Mouse (Mus musculus): Measurements from ENCODE around the gene Gucy2g. TPM values are rescaled to one million over a fixed set of nuclear protein-coding genes. Genes with fewer than 3 reads are reported as not detected.
"Not testable (repeated sequence)": the region's sequence is repeated elsewhere in the genome, so short reads cannot be mapped to it uniquely, and the experiment has no call there.

The Gucy2g gene
- polyA plus RNA-seq, 1 experiment from 2014 or later, result 0.04 TPM

GRCm38 (mm10) chr19:55184442-55184841, 56.6 kb downstream of the Gucy2g start:
- H3K4me2 ChIP-seq (ENCODE audit: low read depth, low read length), result no peak overlapping the region
- H3K27me3 ChIP-seq (replicated peaks; ENCODE audit: control insufficient read depth, insufficient read depth, low read length), result no peaks in the 10 kb centered on the region
- no peak overlapping the region for H3K4me3 ChIP-seq (ENCODE audit: low read length)
- no peaks in the 10 kb centered on the region for H3K9me3 ChIP-seq (ENCODE audit: control insufficient read depth, low read length)
- 0 out of 2 replicates have a peak, but pooled peaks cover 2% of the 10 kb centered on the region for H3K4me1 ChIP-seq (ENCODE audit: control insufficient read depth, insufficient read depth, low read length)
- no peak overlapping the region for H3K9ac ChIP-seq (ENCODE audit: low read depth, low read length)
- no peaks in the 10 kb centered on the region for H3K36me3 ChIP-seq (ENCODE audit: control insufficient read depth, insufficient read depth, low read length)
- H3K27ac ChIP-seq (ENCODE audit: low read length), result no peak overlapping the region
- 65% methylated on average over 7 of the region's 7 CpGs for WGBS
- ATAC-seq, result no peak

DNA sequence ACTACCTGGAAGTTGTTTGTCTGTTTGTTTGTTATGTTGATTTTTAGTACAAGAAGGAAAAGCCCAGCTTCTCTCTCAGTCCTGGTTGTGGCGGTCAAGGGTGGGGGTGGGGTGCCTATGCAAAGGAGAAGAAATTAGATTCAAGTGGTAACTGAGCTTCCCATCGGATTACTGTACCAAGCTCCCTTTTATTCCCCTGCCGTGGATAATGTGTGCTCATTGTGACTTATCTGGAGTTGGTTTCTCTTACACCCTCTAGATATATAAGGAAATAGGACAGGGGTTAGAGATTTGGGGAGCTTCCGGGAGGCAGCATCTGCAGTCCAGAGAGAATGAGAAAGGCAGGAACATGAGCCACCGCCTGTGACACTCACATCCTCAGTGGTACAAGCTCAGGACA, 60.6 kb downstream of the Gucy2g start, which contains the start of gene Tectb:
Gene Tectb (plus strand): TSS at position 301 of the 400 bp plus-strand sequence.
- H3K4me2 ChIP-seq (ENCODE audit: low read depth, low read length), result no peak within 1 kb of the TSS
- H3K36me3 ChIP-seq (ENCODE audit: control insufficient read depth, insufficient read depth, low read length), result no peaks in the 10 kb centered on the region
- WGBS, result 82% methylated on average over 5 of the region's 5 CpGs
- H3K4me3 ChIP-seq (ENCODE audit: low read length), result no peak within 1 kb of the TSS
- H3K9me3 ChIP-seq (ENCODE audit: control insufficient read depth, low read length), result no peaks in the 10 kb centered on the region
- ATAC-seq, result no peak
- 0 out of 2 replicates have a peak, but pooled peaks cover 2% of the 10 kb centered on the region for H3K4me1 ChIP-seq (ENCODE audit: control insufficient read depth, insufficient read depth, low read length)
- H3K27ac ChIP-seq (ENCODE audit: low read length), result no peak within 1 kb of the TSS
- H3K27me3 ChIP-seq (replicated peaks; ENCODE audit: control insufficient read depth, insufficient read depth, low read length), result no peaks in the 10 kb centered on the region
- H3K9ac ChIP-seq (ENCODE audit: low read depth, low read length), result no peak within 1 kb of the TSS

DNA sequence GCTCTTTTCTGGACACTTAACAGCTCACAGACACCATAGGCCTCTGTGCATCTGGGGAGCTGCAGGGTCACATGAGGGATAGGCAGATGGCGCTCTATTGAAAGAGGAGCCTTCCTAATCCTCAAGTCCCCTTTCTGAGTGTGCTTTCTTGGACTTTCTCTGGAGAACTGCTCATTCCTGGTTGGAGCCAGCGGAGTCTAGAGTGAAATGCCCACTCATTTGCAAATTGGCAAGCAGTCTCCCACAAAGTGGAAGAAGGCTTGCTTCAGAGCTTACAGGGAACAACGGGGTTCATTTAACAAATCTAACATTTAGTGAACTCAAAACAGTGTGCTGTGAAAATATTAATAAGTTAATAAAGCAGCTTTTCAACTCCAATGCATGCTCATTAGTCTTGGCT, 63.9 kb downstream of the Gucy2g start:
- Histone ChIP-seq H3K4me3 (ENCODE audit: low read length) (no peak overlapping the region), H3K27me3 (replicated peaks; ENCODE audit: control insufficient read depth, insufficient read depth, low read length) (no peaks in the 10 kb centered on the region), H3K9ac (ENCODE audit: low read depth, low read length) (no peak overlapping the region), H3K4me2 (ENCODE audit: low read depth, low read length) (no peak overlapping the region), H3K9me3 (ENCODE audit: control insufficient read depth, low read length) (no peaks in the 10 kb centered on the region), H3K36me3 (ENCODE audit: control insufficient read depth, insufficient read depth, low read length) (no peaks in the 10 kb centered on the region), H3K27ac (ENCODE audit: low read length) (no peak overlapping the region), H3K4me1 (ENCODE audit: control insufficient read depth, insufficient read depth, low read length) (no peaks in the 10 kb centered on the region)
- WGBS, result 87% methylated on average over 3 of the region's 3 CpGs
- no peak for ATAC-seq

- 69% methylated on average over 1 of the region's 1 CpGs for WGBS
- H3K9ac ChIP-seq (ENCODE audit: low read depth, low read length), result no peak overlapping the region
- H3K4me2 ChIP-seq (ENCODE audit: low read depth, low read length), result no peak overlapping the region
- no peaks in the 10 kb centered on the region for H3K9me3 ChIP-seq (ENCODE audit: control insufficient read depth, low read length)
- no peak overlapping the region for H3K27ac ChIP-seq (ENCODE audit: low read length)
- no peak for ATAC-seq
- no peaks in the 10 kb centered on the region for H3K27me3 ChIP-seq (replicated peaks; ENCODE audit: control insufficient read depth, insufficient read depth, low read length)
- H3K4me3 ChIP-seq (ENCODE audit: low read length), result no peak overlapping the region
- no peaks in the 10 kb centered on the region for H3K36me3 ChIP-seq (ENCODE audit: control insufficient read depth, insufficient read depth, low read length)
- H3K4me1 ChIP-seq (ENCODE audit: control insufficient read depth, insufficient read depth, low read length), result no peaks in the 10 kb centered on the region
Measured at GRCm38 (mm10) chr19:55171585-55171984, 69.5 kb downstream of the Gucy2g start.

GRCm38 (mm10) chr19:55170399-55170798, 70.6 kb downstream of the Gucy2g start:
- ATAC-seq, result no peak
- H3K9ac ChIP-seq (ENCODE audit: low read depth, low read length), result no peak overlapping the region

GRCm38 (mm10) chr19:55169236-55169729, 71.8 kb downstream of the Gucy2g start:
- not testable (repeated sequence) for H3K9me3 ChIP-seq (ENCODE audit: control insufficient read depth, low read length); H3K4me1 ChIP-seq (ENCODE audit: control insufficient read depth, insufficient read depth, low read length); H3K27ac ChIP-seq (ENCODE audit: low read length); H3K4me3 ChIP-seq (ENCODE audit: low read length); H3K9ac ChIP-seq (ENCODE audit: low read depth, low read length); ATAC-seq; H3K4me2 ChIP-seq (ENCODE audit: low read depth, low read length); H3K27me3 ChIP-seq (replicated peaks; ENCODE audit: control insufficient read depth, insufficient read depth, low read length); H3K36me3 ChIP-seq (ENCODE audit: control insufficient read depth, insufficient read depth, low read length)
- 92% methylated on average over 8 of the region's 8 CpGs for WGBS

More at GRCm38 (mm10) chr19:55170399-55170798, 70.6 kb downstream of the Gucy2g start:
- no peak overlapping the region for H3K27ac ChIP-seq (ENCODE audit: low read length)
- no peaks in the 10 kb centered on the region for H3K9me3 ChIP-seq (ENCODE audit: control insufficient read depth, low read length)
- H3K27me3 ChIP-seq (replicated peaks; ENCODE audit: control insufficient read depth, insufficient read depth, low read length), result no peaks in the 10 kb centered on the region
- no peaks in the 10 kb centered on the region for H3K36me3 ChIP-seq (ENCODE audit: control insufficient read depth, insufficient read depth, low read length)
- H3K4me2 ChIP-seq (ENCODE audit: low read depth, low read length), result no peak overlapping the region
- no peaks in the 10 kb centered on the region for H3K4me1 ChIP-seq (ENCODE audit: control insufficient read depth, insufficient read depth, low read length)
- H3K4me3 ChIP-seq (ENCODE audit: low read length), result no peak overlapping the region

DNA sequence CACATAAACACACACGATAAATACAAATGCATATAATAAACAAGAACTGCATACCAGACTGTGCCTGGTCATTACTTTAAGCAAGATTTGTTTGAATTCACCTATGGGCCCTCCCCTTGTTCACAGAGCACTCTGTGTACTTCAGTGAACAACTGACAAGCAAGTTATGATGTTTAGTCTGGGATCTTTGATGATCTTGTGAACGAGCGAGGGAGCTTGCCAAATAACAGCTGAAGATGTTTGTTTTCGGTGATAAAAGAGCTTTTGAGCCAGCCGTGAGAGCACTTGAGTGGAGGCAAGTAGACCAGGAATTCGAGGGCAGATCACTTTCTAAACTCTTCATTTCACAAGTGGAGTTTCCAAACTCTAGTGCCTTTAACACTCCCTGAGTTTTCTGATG, 72.7 kb downstream of the Gucy2g start:
- Histone ChIP-seq H3K9me3 (ENCODE audit: control insufficient read depth, low read length) (no peaks in the 10 kb centered on the region), H3K4me3 (ENCODE audit: low read length) (no peak overlapping the region), H3K27ac (ENCODE audit: low read length) (no peak overlapping the region), H3K27me3 (replicated peaks; ENCODE audit: control insufficient read depth, insufficient read depth, low read length) (no peaks in the 10 kb centered on the region), H3K4me2 (ENCODE audit: low read depth, low read length) (no peak overlapping the region), H3K4me1 (ENCODE audit: control insufficient read depth, insufficient read depth, low read length) (peaks cover 8% of the 10 kb centered on the region), H3K36me3 (ENCODE audit: control insufficient read depth, insufficient read depth, low read length) (no peaks in the 10 kb centered on the region), H3K9ac (ENCODE audit: low read depth, low read length) (no peak overlapping the region)
- 41% methylated on average over 6 of the region's 6 CpGs for WGBS
- ATAC-seq, result no peak

- H3K9ac ChIP-seq (ENCODE audit: low read depth, low read length), result no peak overlapping the region
- H3K9me3 ChIP-seq (ENCODE audit: control insufficient read depth, low read length), result no peaks in the 10 kb centered on the region
- WGBS, result 59% methylated on average over 2 of the region's 2 CpGs
- H3K27ac ChIP-seq (ENCODE audit: low read length), result no peak overlapping the region
- no peaks in the 10 kb centered on the region for H3K27me3 ChIP-seq (replicated peaks; ENCODE audit: control insufficient read depth, insufficient read depth, low read length)
- no peak for ATAC-seq
- no peak overlapping the region for H3K4me3 ChIP-seq (ENCODE audit: low read length)
- peaks cover 8% of the 10 kb centered on the region for H3K4me1 ChIP-seq (ENCODE audit: control insufficient read depth, insufficient read depth, low read length)
- H3K36me3 ChIP-seq (ENCODE audit: control insufficient read depth, insufficient read depth, low read length), result no peaks in the 10 kb centered on the region
- H3K4me2 ChIP-seq (ENCODE audit: low read depth, low read length), result no peak overlapping the region
Measured at GRCm38 (mm10) chr19:55167741-55168140, 73.3 kb downstream of the Gucy2g start.

GRCm38 (mm10) chr19:55166741-55167140, 74.3 kb downstream of the Gucy2g start:
- Histone ChIP-seq H3K9me3 (ENCODE audit: control insufficient read depth, low read length) (no peaks in the 10 kb centered on the region), H3K9ac (ENCODE audit: low read depth, low read length) (no peak overlapping the region), H3K36me3 (ENCODE audit: control insufficient read depth, insufficient read depth, low read length) (no peaks in the 10 kb centered on the region), H3K27ac (ENCODE audit: low read length) (no peak overlapping the region), H3K4me2 (ENCODE audit: low read depth, low read length) (no peak overlapping the region), H3K27me3 (replicated peaks; ENCODE audit: control insufficient read depth, insufficient read depth, low read length) (no peaks in the 10 kb centered on the region), H3K4me3 (ENCODE audit: low read length) (no peak overlapping the region), H3K4me1 (ENCODE audit: control insufficient read depth, insufficient read depth, low read length) (peaks cover 8% of the 10 kb centered on the region)
- 85% methylated on average over 2 of the region's 2 CpGs for WGBS
- no peak for ATAC-seq

- no peaks in the 10 kb centered on the region for H3K9me3 ChIP-seq (ENCODE audit: control insufficient read depth, low read length)
- H3K4me2 ChIP-seq (ENCODE audit: low read depth, low read length), result no peak overlapping the region
- H3K4me1 ChIP-seq (ENCODE audit: control insufficient read depth, insufficient read depth, low read length), result peaks cover 8% of the 10 kb centered on the region
- no peak overlapping the region for H3K9ac ChIP-seq (ENCODE audit: low read depth, low read length)
- 75% methylated on average over 4 of the region's 4 CpGs for WGBS
- ATAC-seq, result no peak
- H3K27ac ChIP-seq (ENCODE audit: low read length), result no peak overlapping the region
- no peaks in the 10 kb centered on the region for H3K36me3 ChIP-seq (ENCODE audit: control insufficient read depth, insufficient read depth, low read length)
- no peaks in the 10 kb centered on the region for H3K27me3 ChIP-seq (replicated peaks; ENCODE audit: control insufficient read depth, insufficient read depth, low read length)
- H3K4me3 ChIP-seq (ENCODE audit: low read length), result no peak overlapping the region
Measured at GRCm38 (mm10) chr19:55165954-55166353, 75.1 kb downstream of the Gucy2g start.
